Mouse (Mus musculus): ENCODE results near the gene Ccdc62. TPM values are rescaled to one million over a fixed set of nuclear protein-coding genes. Genes with fewer than 3 reads are reported as not detected.

The Ccdc62 gene
- total RNA-seq, 1 experiment from 2014 or later = 1.2 TPM

DNA sequence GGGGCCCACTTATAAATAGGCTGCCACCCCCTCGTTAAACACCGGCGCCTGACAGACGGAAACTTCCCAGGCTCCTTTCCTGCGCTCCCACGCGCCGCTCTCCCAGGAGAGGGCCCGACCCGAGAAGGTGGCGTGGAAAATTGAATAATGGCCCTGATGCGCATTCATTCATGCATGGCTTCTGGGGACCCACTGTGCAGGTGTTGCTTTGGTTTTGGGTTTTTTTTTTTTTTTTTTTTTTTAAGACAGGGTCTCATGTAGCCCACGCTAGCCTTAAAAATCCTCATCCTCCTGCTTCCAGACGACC is 43.7 kb downstream of the Ccdc62 start:
- no peak for ATAC-seq (replicated peaks; ENCODE audit: insufficient number of reproducible peaks, low FRiP score, low TSS enrichment, poor library complexity, severe bottlenecking)

DNA sequence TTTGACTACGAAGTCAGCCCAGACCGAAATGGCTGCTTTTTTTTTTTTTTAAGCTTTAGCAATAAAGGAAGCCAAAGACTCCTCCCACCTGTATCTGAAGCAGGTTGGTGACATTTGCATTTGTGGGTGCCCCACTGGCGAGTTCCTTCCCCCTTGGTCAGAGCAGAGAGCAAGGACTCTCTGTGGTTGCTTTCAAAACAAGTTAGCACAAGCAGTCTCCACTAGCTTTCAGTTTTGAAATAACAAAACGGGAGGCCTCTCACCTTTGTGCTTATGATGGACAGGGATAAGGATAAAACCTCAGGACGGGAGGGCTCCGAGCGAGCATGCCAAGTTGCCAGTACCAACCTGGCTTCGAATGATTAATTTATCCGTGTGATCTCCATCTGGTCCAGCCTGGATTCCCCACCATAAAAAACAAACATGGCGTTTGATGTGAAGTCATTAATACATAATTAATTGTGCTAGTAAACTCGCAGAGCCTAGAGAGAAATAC is 44.2 kb downstream of the Ccdc62 start:
- ATAC-seq (replicated peaks; ENCODE audit: insufficient number of reproducible peaks, low FRiP score, low TSS enrichment, poor library complexity, severe bottlenecking) = peak; percentile 87

GRCm38 (mm10) chr5:123975668-123976180 is 45.2 kb downstream of the Ccdc62 start:
- no peak for ATAC-seq (replicated peaks; ENCODE audit: insufficient number of reproducible peaks, low FRiP score, low TSS enrichment, poor library complexity, severe bottlenecking)

DNA sequence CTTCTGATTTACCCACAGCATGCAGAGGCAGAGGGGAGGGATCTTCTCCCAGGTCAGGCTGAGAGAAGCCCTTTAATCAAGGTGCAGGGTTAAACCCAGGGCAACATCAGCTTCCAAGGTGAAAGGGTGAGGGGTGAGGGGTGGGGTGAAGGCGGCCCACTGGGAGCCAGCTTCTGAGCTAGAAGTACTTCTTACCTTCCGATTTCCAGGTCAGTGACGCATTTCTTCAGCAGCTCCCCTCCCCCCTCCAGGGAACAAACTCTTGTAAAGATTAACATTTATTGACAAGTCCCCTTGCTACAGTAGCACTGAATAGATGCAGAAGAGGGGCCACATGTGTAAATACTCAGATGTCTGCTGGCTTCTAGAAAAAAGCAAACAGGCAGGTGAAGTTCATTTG is 46.8 kb downstream of the Ccdc62 start:
- no peak for ATAC-seq (replicated peaks; ENCODE audit: insufficient number of reproducible peaks, low FRiP score, low TSS enrichment, poor library complexity, severe bottlenecking)

GRCm38 (mm10) chr5:123978131-123978530 is 47.7 kb downstream of the Ccdc62 start:
- ATAC-seq (replicated peaks; ENCODE audit: insufficient number of reproducible peaks, low FRiP score, low TSS enrichment, poor library complexity, severe bottlenecking) = no peak

- no peak for ATAC-seq (replicated peaks; ENCODE audit: insufficient number of reproducible peaks, low FRiP score, low TSS enrichment, poor library complexity, severe bottlenecking)
Measured at GRCm38 (mm10) chr5:123979221-123979979, 48.9 kb downstream of the Ccdc62 start.

- no peak for ATAC-seq (replicated peaks; ENCODE audit: insufficient number of reproducible peaks, low FRiP score, low TSS enrichment, poor library complexity, severe bottlenecking)
Measured at GRCm38 (mm10) chr5:123979980-123980369, 49.5 kb downstream of the Ccdc62 start.

DNA sequence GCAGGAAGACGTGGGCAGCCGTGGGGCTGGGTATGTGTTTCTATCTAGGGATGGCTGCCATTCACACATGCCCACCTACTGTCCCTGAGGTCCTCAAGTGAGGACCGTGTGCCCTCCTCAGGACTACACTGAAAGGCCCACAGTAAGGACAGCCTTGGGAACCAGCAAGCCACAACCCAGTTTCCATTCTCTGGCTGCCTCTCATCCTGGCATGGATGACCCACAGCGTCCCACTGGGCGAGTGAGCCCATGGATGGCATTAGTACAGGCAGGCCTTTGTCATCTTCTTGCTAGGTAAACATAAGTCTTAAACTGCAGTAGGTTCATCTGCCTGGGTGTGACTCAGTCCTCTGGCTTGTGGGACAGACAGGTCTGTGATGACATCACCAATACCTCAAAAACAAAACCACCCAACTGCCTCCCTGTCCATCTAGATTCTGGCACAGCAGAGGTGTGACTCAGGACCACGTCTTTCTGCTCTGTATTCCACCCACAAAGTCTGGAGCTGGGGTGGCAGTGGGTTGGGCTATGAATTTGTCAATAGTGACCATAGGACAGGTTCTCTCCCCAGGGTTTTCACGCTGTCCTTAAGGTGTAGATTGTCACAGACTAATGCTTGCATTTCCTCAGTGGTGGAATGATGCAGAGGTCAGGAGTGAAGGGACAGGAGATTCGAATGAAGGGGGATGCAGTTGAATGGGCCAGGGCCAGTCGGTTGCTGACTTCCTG is 50.2 kb downstream of the Ccdc62 start:
- ATAC-seq (replicated peaks; ENCODE audit: insufficient number of reproducible peaks, low FRiP score, low TSS enrichment, poor library complexity, severe bottlenecking) = peak; percentile 70

DNA sequence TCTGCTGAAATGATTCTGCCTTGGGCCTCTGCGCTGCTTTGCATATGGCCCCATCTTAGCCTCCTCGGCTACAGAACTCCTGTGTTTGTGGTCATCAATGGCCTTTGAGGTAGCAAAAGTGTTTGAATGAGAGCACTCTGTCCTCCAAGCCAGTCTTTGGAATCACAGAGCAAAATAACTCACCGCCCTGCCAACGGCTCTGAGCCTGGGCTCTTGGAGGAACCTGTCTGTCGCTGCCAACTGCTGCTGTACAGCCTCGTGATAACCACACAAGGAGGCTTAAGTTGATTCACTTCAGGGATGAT is 50.7 kb downstream of the Ccdc62 start:
- no peak for ATAC-seq (replicated peaks; ENCODE audit: insufficient number of reproducible peaks, low FRiP score, low TSS enrichment, poor library complexity, severe bottlenecking)

DNA sequence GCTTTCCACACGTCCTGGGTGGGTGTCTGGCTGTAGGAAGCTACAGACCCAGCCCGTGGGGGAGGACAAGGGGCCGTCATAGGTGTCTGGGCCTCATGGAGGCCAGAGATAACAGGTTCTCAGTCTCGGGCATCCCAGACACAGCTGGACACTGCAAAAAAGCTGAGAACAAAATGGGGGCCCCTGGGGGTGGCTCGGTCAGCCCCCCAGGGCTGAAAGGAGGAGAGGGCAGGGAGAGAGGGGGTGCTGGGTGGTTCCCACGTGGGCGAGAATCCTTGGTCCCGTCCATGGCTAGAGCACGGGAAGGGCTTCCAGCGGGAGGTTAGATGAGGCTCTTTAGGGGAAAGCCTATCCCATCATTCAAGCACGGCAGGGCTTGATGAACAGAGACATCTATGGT is 52.4 kb downstream of the Ccdc62 start:
- ATAC-seq (replicated peaks; ENCODE audit: insufficient number of reproducible peaks, low FRiP score, low TSS enrichment, poor library complexity, severe bottlenecking) = no peak

DNA sequence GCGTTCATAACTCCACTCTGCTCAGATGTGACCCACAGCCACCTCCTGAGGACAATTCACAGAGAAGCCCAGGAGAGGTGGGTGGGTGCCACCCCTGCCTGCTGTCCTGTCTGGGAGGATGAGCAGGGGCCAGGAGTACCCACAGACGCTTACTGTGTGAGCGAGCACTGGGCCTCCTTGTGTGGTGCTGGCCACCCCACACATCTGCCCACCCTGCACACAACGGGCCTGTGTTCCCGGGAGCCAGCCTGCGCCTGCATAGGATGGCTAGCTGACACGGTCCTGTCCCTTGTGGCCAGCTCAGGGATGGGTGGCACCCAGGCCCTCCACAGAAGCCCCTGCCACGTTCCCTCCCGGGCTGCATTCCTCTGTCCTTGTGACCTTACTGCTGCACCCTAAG is 55.0 kb downstream of the Ccdc62 start:
- no peak for ATAC-seq (replicated peaks; ENCODE audit: insufficient number of reproducible peaks, low FRiP score, low TSS enrichment, poor library complexity, severe bottlenecking)

GRCm38 (mm10) chr5:123986925-123987324 is 56.4 kb downstream of the Ccdc62 start:
- ATAC-seq (replicated peaks; ENCODE audit: insufficient number of reproducible peaks, low FRiP score, low TSS enrichment, poor library complexity, severe bottlenecking) = no peak

DNA sequence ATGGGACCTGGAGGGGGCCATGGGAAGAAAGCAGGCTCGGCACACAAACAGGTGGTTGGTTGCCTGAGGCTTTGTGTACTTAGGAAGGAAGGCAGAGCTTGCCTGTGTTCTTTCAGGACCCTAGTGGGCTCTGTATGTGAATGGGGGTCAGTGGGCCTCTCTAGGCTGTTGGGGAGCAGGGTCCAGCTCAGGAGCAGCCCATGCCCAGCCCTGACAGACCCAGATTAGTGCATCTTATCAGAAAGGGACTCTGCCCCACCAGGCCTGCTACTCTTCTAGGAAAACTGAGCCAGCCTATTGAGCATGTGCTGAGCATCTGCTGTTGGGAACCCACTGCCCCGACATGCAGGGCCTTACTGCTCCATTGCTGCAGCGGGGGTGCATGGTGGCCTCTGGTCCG is 57.0 kb downstream of the Ccdc62 start:
- ATAC-seq (replicated peaks; ENCODE audit: insufficient number of reproducible peaks, low FRiP score, low TSS enrichment, poor library complexity, severe bottlenecking) = no peak

DNA sequence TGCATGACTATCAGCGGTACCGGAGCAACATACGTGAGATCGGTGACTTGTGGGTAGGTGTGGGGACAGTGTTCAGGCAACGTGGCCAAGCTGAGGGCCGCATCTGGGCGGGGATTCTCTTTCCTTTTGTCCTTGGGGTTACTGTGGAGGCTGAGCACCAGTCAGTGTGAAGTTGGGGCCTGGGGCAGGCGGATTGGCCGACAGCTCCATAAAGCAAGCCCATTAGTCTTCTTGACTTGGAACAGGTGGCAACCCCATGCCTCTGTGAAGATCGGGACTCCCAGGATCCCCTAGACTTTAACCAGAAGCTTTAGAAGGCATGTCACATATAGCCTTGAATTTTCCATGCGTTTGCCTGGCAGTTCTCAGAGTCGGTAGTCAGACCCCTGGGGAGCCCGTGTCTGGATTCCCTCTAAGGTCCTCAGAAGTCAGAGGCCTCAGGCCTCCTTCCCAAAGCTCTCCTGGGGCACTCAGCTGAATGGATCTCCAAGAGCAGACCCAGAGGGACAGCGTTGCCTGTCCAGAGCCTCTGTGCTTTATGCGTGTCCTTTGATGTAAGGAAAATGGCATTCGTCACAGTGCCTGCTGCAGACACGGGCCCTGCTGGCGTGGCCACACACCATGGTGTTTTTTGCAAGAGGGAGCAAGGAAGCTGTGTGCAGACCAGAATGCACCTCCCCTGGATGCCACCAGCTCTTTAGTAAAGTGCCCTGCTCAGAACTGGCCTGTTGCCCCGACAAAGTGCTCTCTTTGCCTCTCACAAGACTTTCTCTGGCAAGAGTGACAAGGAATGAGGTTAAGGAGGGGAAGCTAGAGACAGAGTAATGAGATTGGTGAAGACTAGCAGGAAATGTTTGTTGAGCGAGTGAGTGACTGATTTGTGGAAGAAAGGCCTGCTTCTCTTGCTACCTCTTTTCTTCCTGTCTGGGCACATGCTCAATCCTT is 59.7 kb downstream of the Ccdc62 start:
- ATAC-seq (replicated peaks; ENCODE audit: insufficient number of reproducible peaks, low FRiP score, low TSS enrichment, poor library complexity, severe bottlenecking) = no peak

- no peak for ATAC-seq (replicated peaks; ENCODE audit: insufficient number of reproducible peaks, low FRiP score, low TSS enrichment, poor library complexity, severe bottlenecking)
Measured at GRCm38 (mm10) chr5:123991321-123991720, 60.8 kb downstream of the Ccdc62 start.

GRCm38 (mm10) chr5:123992193-123992637 is 61.7 kb downstream of the Ccdc62 start:
- ATAC-seq (replicated peaks; ENCODE audit: insufficient number of reproducible peaks, low FRiP score, low TSS enrichment, poor library complexity, severe bottlenecking) = 0 out of 2 replicates have a peak, but pooled peaks have one; percentile 19

DNA sequence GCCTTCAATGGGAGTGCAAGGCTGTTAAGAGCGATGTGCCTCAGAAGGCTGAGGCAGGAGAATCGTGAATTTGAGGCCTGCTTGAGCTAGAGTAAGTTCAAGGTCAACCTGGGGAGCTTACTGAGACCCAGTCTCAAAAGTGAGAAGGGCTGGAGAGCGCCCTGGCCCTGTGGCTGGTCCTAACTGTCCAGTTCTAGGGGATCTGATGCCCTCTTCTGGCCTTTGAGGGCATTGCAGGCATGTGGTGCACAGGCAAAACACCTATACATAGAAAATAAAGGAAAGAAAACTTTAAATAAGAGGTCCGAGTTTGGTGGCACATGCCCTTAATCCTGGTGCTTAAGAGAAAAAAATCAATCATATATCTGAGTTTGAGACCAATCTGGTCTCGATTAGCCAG is 62.3 kb downstream of the Ccdc62 start:
- ATAC-seq (replicated peaks; ENCODE audit: insufficient number of reproducible peaks, low FRiP score, low TSS enrichment, poor library complexity, severe bottlenecking) = peak; percentile 56; the same call in 1 of the 2 replicates

DNA sequence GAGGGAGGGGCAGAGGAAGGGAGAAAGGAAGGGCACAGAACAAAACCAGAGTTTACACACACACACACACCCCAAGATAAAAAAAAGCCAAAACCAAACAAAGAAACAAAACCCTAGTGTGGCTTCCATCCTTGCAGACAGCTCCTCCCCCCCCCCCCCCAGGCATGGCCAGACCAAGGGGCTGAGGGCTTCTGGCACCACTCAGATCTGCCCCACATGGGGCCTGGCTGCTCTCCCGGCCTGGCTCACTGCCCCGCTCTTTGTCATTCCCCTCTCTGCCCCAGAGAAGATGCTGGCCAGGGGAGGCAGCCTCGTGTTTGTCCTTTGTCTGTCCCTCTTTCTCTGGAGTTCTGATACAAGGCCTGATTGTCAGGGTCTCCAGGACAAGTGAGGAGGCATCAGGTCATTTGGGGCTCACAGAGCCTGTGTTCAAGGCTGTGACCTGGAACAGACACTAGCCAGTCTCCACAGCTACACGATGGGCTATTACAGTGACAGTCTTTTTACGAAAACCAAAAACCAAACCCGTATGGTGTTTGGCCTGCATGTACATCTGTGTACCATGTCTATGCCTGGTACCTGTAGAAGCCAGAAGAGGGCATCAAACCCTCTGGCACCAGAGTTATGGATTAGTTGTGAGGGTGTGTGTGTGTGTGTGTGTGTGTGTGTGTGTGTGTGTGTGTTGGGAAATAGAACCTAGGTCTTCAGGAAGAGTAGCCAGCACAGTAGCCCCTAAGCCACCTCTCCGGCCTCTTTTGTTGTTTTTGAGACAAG is 63.0 kb downstream of the Ccdc62 start:
- no peak for ATAC-seq (replicated peaks; ENCODE audit: insufficient number of reproducible peaks, low FRiP score, low TSS enrichment, poor library complexity, severe bottlenecking)

Data from monocyte, adult 5-6 weeks (primary cell).